Mouse (Mus musculus): ENCODE results near the gene Ccdc142. TPM values are rescaled to one million over a fixed set of nuclear protein-coding genes. Genes with fewer than 3 reads are reported as not detected.

Gene Ccdc142
- total and polyA plus RNA-seq, 2 experiments from 2014 or later: 5.6 to 15.3 TPM

GRCm38 (mm10) chr6:83122961-83123360, 21.6 kb downstream of the Ccdc142 start:
- Histone ChIP-seq H3K4me1 (ENCODE audit: insufficient read depth) (peaks cover 22% of the 10 kb centered on the region), H3K27ac (ENCODE audit: low read depth, low read length) (no peak overlapping the region), H3K27me3 (ENCODE audit: insufficient read depth, low read length) (no peaks in the 10 kb centered on the region), H3K36me3 (ENCODE audit: insufficient read depth) (peaks cover 15% of the 10 kb centered on the region), H3K4me3 (ENCODE audit: low read depth, low read length) (no peak overlapping the region), H3K4me2 (ENCODE audit: low read depth) (no peak overlapping the region), H3K9me3 (ENCODE audit: low read length) (no peaks in the 10 kb centered on the region), H3K9ac (no peak overlapping the region)
- TF ChIP-seq CTCF (IDR thresholded peaks at IDR 0.05; ENCODE audit: low read depth): no peak
- DNase-seq (no peak), ATAC-seq (no peak)
- 84% methylated on average over 5 of the region's 5 CpGs for WGBS

GRCm38 (mm10) chr6:83124851-83125312, 23.5 kb downstream of the Ccdc142 start:
- DNase-seq (peak; percentile 96), ATAC-seq (peak; percentile 30; the same call in 1 of the 2 replicates)
- Histone ChIP-seq H3K4me1 (ENCODE audit: insufficient read depth) (peaks cover 22% of the 10 kb centered on the region), H3K4me2 (ENCODE audit: low read depth) (peak overlapping the region; percentile 93), H3K4me3 (ENCODE audit: low read depth, low read length) (peak overlapping the region; percentile 63), H3K9ac (peak overlapping the region; percentile 48), H3K36me3 (ENCODE audit: insufficient read depth) (no peaks in the 10 kb centered on the region), H3K9me3 (ENCODE audit: low read length) (no peaks in the 10 kb centered on the region), H3K27me3 (ENCODE audit: insufficient read depth, low read length) (no peaks in the 10 kb centered on the region), H3K27ac (ENCODE audit: low read depth, low read length) (no peak overlapping the region)
- WGBS: under 1% methylated on average over 30 of the region's 30 CpGs
- TF ChIP-seq CTCF (IDR thresholded peaks at IDR 0.05; ENCODE audit: low read depth): no peak

- ATAC-seq (no peak), DNase-seq (no peak)
- Histone ChIP-seq H3K4me3 (ENCODE audit: low read depth, low read length) (peak within 1 kb of the TSS; percentile 63), H3K27ac (ENCODE audit: low read depth, low read length) (no peak within 1 kb of the TSS), H3K4me2 (ENCODE audit: low read depth) (peak within 1 kb of the TSS; percentile 93), H3K36me3 (ENCODE audit: insufficient read depth) (no peaks in the 10 kb centered on the region), H3K9me3 (ENCODE audit: low read length) (no peaks in the 10 kb centered on the region), H3K9ac (peak within 1 kb of the TSS; percentile 48), H3K4me1 (ENCODE audit: insufficient read depth) (peaks cover 18% of the 10 kb centered on the region), H3K27me3 (ENCODE audit: insufficient read depth, low read length) (no peaks in the 10 kb centered on the region)
- TF ChIP-seq CTCF (IDR thresholded peaks at IDR 0.05; ENCODE audit: low read depth): no peak
- WGBS: 23% methylated on average over 5 of the region's 5 CpGs
These were observed 23.9 kb downstream of the Ccdc142 start, which contains the start of gene Ino80b for GRCm38 (mm10) chr6:83125331-83125730. Ino80b (minus strand) TSS chr6:83125431.

- Histone ChIP-seq H3K4me2 (ENCODE audit: low read depth) (no peak overlapping the region), H3K9me3 (ENCODE audit: low read length) (no peaks in the 10 kb centered on the region), H3K27ac (ENCODE audit: low read depth, low read length) (no peak overlapping the region), H3K27me3 (ENCODE audit: insufficient read depth, low read length) (no peaks in the 10 kb centered on the region), H3K9ac (no peak overlapping the region), H3K36me3 (ENCODE audit: insufficient read depth) (no peaks in the 10 kb centered on the region), H3K4me1 (ENCODE audit: insufficient read depth) (peaks cover 10% of the 10 kb centered on the region), H3K4me3 (ENCODE audit: low read depth, low read length) (no peak overlapping the region)
- TF ChIP-seq CTCF (IDR thresholded peaks at IDR 0.05; ENCODE audit: low read depth): peak; percentile 23
- DNase-seq (no peak), ATAC-seq (no peak)
- 94% methylated on average over 5 of the region's 5 CpGs for WGBS
These were observed 26.0 kb downstream of the Ccdc142 start for GRCm38 (mm10) chr6:83127419-83127818.

- Histone ChIP-seq H3K27me3 (ENCODE audit: insufficient read depth, low read length) (peaks cover 10% of the 10 kb centered on the region; the same call in 1 of the 2 replicates), H3K4me1 (ENCODE audit: insufficient read depth) (no peaks in the 10 kb centered on the region), H3K36me3 (ENCODE audit: insufficient read depth) (no peaks in the 10 kb centered on the region), H3K9me3 (ENCODE audit: low read length) (no peaks in the 10 kb centered on the region), H3K9ac (no peak overlapping the region), H3K27ac (ENCODE audit: low read depth, low read length) (no peak overlapping the region), H3K4me2 (ENCODE audit: low read depth) (no peak overlapping the region), H3K4me3 (ENCODE audit: low read depth, low read length) (no peak overlapping the region)
- no peak for TF ChIP-seq CTCF (IDR thresholded peaks at IDR 0.05; ENCODE audit: low read depth)
- WGBS: 75% methylated on average over 6 of the region's 6 CpGs
- DNase-seq (no peak), ATAC-seq (no peak)
These were observed 30.2 kb downstream of the Ccdc142 start for GRCm38 (mm10) chr6:83131469-83132034.

GRCm38 (mm10) chr6:83132176-83132919, 30.9 kb downstream of the Ccdc142 start:
- Histone ChIP-seq H3K27me3 (ENCODE audit: insufficient read depth, low read length) (peaks cover 10% of the 10 kb centered on the region; the same call in 1 of the 2 replicates), H3K9me3 (ENCODE audit: low read length) (no peaks in the 10 kb centered on the region), H3K36me3 (ENCODE audit: insufficient read depth) (no peaks in the 10 kb centered on the region), H3K4me1 (ENCODE audit: insufficient read depth) (no peaks in the 10 kb centered on the region), H3K4me3 (ENCODE audit: low read depth, low read length) (no peak overlapping the region), H3K4me2 (ENCODE audit: low read depth) (no peak overlapping the region), H3K27ac (ENCODE audit: low read depth, low read length) (no peak overlapping the region), H3K9ac (no peak overlapping the region)
- ATAC-seq (no peak), DNase-seq (no peak)
- WGBS: 86% methylated on average over 9 of the region's 9 CpGs
- TF ChIP-seq CTCF (IDR thresholded peaks at IDR 0.05; ENCODE audit: low read depth): no peak

GRCm38 (mm10) chr6:83134226-83134625, 32.8 kb downstream of the Ccdc142 start:
- H3K9me3 ChIP-seq (ENCODE audit: low read length): no peaks in the 10 kb centered on the region
- no peak overlapping the region for H3K4me3 ChIP-seq (ENCODE audit: low read depth, low read length)
- no peaks in the 10 kb centered on the region for H3K36me3 ChIP-seq (ENCODE audit: insufficient read depth)
- DNase-seq (no peak), ATAC-seq (no peak)
- no peak overlapping the region for H3K27ac ChIP-seq (ENCODE audit: low read depth, low read length)
- TF ChIP-seq CTCF (IDR thresholded peaks at IDR 0.05; ENCODE audit: low read depth): no peak
- no peaks in the 10 kb centered on the region for H3K4me1 ChIP-seq (ENCODE audit: insufficient read depth)
- no peak overlapping the region for H3K9ac ChIP-seq
- WGBS: 68% methylated on average over 3 of the region's 3 CpGs
- peaks cover 10% of the 10 kb centered on the region; the same call in 1 of the 2 replicates for H3K27me3 ChIP-seq (ENCODE audit: insufficient read depth, low read length)
- no peak overlapping the region for H3K4me2 ChIP-seq (ENCODE audit: low read depth)
